Comparison of ENCODE assay signal across 7 mouse cellular contexts in the genomic region with DNA sequence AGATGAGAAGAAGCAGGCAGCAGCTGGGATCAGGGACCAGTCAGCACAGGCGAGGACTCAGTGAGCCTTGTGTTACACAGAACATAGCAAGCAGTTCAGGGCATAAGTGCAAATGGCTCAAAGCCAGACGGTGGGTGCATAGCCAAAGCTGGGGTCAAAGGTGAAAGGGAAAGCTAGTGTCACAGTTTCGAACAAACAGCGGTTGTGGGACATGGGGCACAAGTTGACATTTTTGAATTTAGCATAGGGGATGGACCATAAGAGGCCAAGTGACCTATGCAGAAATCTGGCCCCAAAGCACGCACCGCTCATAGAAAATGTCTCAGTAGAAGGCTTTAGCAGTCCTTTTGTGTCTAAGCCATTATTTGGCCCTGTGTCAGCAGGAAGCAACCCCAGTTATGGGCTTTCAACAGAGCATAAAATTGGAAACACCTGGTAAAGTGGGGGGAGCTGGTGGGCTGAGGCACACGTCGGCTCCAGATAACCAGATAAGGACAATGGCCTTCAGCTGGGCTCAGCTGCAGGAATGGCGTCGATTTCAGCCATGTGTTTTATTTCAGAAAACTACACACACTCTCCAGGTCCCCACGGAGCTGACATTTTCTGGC.
DNase-seq lines count a peak whose midpoint lies in the region; ATAC-seq and TF ChIP-seq lines count a peak whose summit lies in the region.

No protein-coding gene starts in this region.

- peak; percentile 89 for DNase-seq in embryo, embryonic 10 days (ENCODE audit: low spot score)
- DNase-seq in forebrain, embryonic 11.5 days (ENCODE audit: low spot score): no peak
- peak; percentile 65 for DNase-seq in testis, postnatal 10 days (ENCODE audit: low spot score)
- no peak for DNase-seq in cerebellum, postnatal 25 days
- no peak for DNase-seq in cerebellum, adult 2 months

- ATAC-seq in forebrain, embryonic 11.5 days (replicated peaks; ENCODE audit: low FRiP score): peak; percentile 53; the same call in 1 of the 2 replicates
- ATAC-seq in intestine, embryonic 16.5 days: peak; percentile 68
- ATAC-seq in liver, embryonic 16.5 days (ENCODE audit: low read depth): peak; percentile 87

- no peak overlapping the region for H3K4me3 ChIP-seq in forebrain, embryonic 11.5 days (ENCODE audit: low read depth, low read length)
- H3K4me3 ChIP-seq in intestine, embryonic 16.5 days (ENCODE audit: low read length): no peak overlapping the region
- no peak overlapping the region for H3K4me3 ChIP-seq in liver, embryonic 16.5 days (ENCODE audit: low read depth, low read length)
- no peak overlapping the region for H3K4me3 ChIP-seq in cerebellum, adult 2 months (replicated peaks; ENCODE audit: insufficient read depth, low read depth, low read length)

- no peaks in the 10 kb centered on the region for H3K9me3 ChIP-seq in forebrain, embryonic 11.5 days (ENCODE audit: control insufficient read depth, low read length)
- no peaks in the 10 kb centered on the region for H3K9me3 ChIP-seq in intestine, embryonic 16.5 days (ENCODE audit: control insufficient read depth, low read length)
- no peaks in the 10 kb centered on the region for H3K9me3 ChIP-seq in liver, embryonic 16.5 days (replicated peaks; ENCODE audit: control insufficient read depth, low read length)

- H3K4me1 ChIP-seq in forebrain, embryonic 11.5 days (replicated peaks; ENCODE audit: control insufficient read depth, insufficient read depth, low read length): no peaks in the 10 kb centered on the region
- H3K4me1 ChIP-seq in intestine, embryonic 16.5 days (ENCODE audit: control insufficient read depth, insufficient read depth, low read length): peaks cover 7% of the 10 kb centered on the region
- H3K4me1 ChIP-seq in liver, embryonic 16.5 days (ENCODE audit: control insufficient read depth, low read depth, low read length): no peaks in the 10 kb centered on the region; the same call in none of the 2 replicates
- H3K4me1 ChIP-seq in cerebellum, adult 2 months (ENCODE audit: control insufficient read depth, insufficient read depth, low read length): peaks cover 18% of the 10 kb centered on the region; the same call in 1 of the 2 replicates

- peak overlapping the region; percentile 15; the same call in 1 of the 2 replicates for H3K27ac ChIP-seq in forebrain, embryonic 11.5 days (ENCODE audit: low read depth, low read length)
- no peak overlapping the region for H3K27ac ChIP-seq in intestine, embryonic 16.5 days (ENCODE audit: low read length)
- H3K27ac ChIP-seq in liver, embryonic 16.5 days (ENCODE audit: low read length): 0 out of 2 replicates have a peak overlapping the region, but pooled peaks have one; percentile 34
- no peak overlapping the region for H3K27ac ChIP-seq in cerebellum, adult 2 months (ENCODE audit: insufficient read depth, low read length)

- no peaks in the 10 kb centered on the region for H3K36me3 ChIP-seq in forebrain, embryonic 11.5 days (ENCODE audit: control insufficient read depth, insufficient read depth, low read length)
- no peaks in the 10 kb centered on the region for H3K36me3 ChIP-seq in intestine, embryonic 16.5 days (ENCODE audit: control insufficient read depth, insufficient read depth, low read length)
- H3K36me3 ChIP-seq in liver, embryonic 16.5 days (ENCODE audit: control insufficient read depth, insufficient read depth): no peaks in the 10 kb centered on the region

- no peak for TF ChIP-seq CTCF in cerebellum, adult 2 months (IDR thresholded peaks at IDR 0.05; ENCODE audit: borderline replicate concordance, insufficient read depth, low read depth, low read length)

- no peak overlapping the region for H3K9ac ChIP-seq in forebrain, embryonic 11.5 days (ENCODE audit: low read length)
- H3K9ac ChIP-seq in intestine, embryonic 16.5 days (ENCODE audit: low read depth, low read length): no peak overlapping the region
- H3K9ac ChIP-seq in liver, embryonic 16.5 days (ENCODE audit: low read depth, low read length): no peak overlapping the region

- H3K27me3 ChIP-seq in forebrain, embryonic 11.5 days (ENCODE audit: control insufficient read depth, insufficient read depth, low read length): no peaks in the 10 kb centered on the region
- no peaks in the 10 kb centered on the region for H3K27me3 ChIP-seq in intestine, embryonic 16.5 days (replicated peaks; ENCODE audit: control insufficient read depth, insufficient read depth, low read length)
- H3K27me3 ChIP-seq in liver, embryonic 16.5 days (ENCODE audit: control insufficient read depth, insufficient read depth, low read depth, low read length): no peaks in the 10 kb centered on the region
- no peaks in the 10 kb centered on the region for H3K27me3 ChIP-seq in cerebellum, adult 2 months (ENCODE audit: control insufficient read depth, insufficient read depth, low read length)

- no peak overlapping the region for H3K4me2 ChIP-seq in forebrain, embryonic 11.5 days (ENCODE audit: low read depth, low read length, severe bottlenecking)
- H3K4me2 ChIP-seq in intestine, embryonic 16.5 days (ENCODE audit: low read depth, low read length): no peak overlapping the region
- H3K4me2 ChIP-seq in liver, embryonic 16.5 days (ENCODE audit: low read depth, low read length): no peak overlapping the region

- WGBS in forebrain, embryonic 11.5 days: 31% methylated on average over 11 of the region's 11 CpGs
- 31% methylated on average over 11 of the region's 11 CpGs for WGBS in intestine, embryonic 16.5 days
- WGBS in liver, embryonic 16.5 days (ENCODE audit: insufficient replicate concordance): 47% methylated on average over 11 of the region's 11 CpGs
- WGBS in cerebellum, adult 2 months: 50% methylated on average over 11 of the region's 11 CpGs

- no peak for TF ChIP-seq POLR2A in cerebellum, adult 2 months (IDR thresholded peaks at IDR 0.05; ENCODE audit: borderline replicate concordance, insufficient read depth, low read length)

Comparison
In these comparisons a context has a peak if more than half of its experiments do, and no peak if none do; other contexts are left out.
1. DNase-seq: peak in embryo, embryonic 10 days (single experiment) and testis, postnatal 10 days (single experiment); none in forebrain, embryonic 11.5 days (single experiment), cerebellum, postnatal 25 days (0 of 2) and cerebellum, adult 2 months (0 of 2).
2. H3K27ac ChIP-seq: peak in forebrain, embryonic 11.5 days (single experiment) and liver, embryonic 16.5 days (single experiment); none in intestine, embryonic 16.5 days (single experiment) and cerebellum, adult 2 months (single experiment).
3. Peak in every context shown above with its lines, with median percentiles within 50 percentile points of each other: ATAC-seq.